Mouse (Mus musculus): ENCODE data around the gene Snapc4. TPM values are rescaled to one million over a fixed set of nuclear protein-coding genes. Genes with fewer than 3 reads are reported as not detected.
A peak's percentile ranks its signal among the peaks of the same experiment; 100 is the strongest.

Gene Snapc4
- polyA plus RNA-seq, 1 experiment = 11.7 TPM

- H3K36me3 ChIP-seq (ENCODE audit: control insufficient read depth, insufficient read depth) = peaks cover 12% of the 10 kb centered on the region
- TF ChIP-seq USF1 (IDR thresholded peaks at IDR 0.05; ENCODE audit: low read depth) (no peak), CTCF (IDR thresholded peaks at IDR 0.05; ENCODE audit: control insufficient read depth, insufficient read depth, insufficient read length) (no peak), MYOG (IDR thresholded peaks at IDR 0.05; ENCODE audit: control insufficient read depth, extremely low read depth, insufficient read length) (no peak), MAX (IDR thresholded peaks at IDR 0.05) (no peak), MYOD1 (IDR thresholded peaks at IDR 0.05; ENCODE audit: control insufficient read depth, insufficient read length, low read depth) (no peak), CEBPB (IDR thresholded peaks at IDR 0.05; ENCODE audit: low read depth) (no peak), FOSL1 (IDR thresholded peaks at IDR 0.05; ENCODE audit: insufficient read depth, low read length, poor library complexity, severe bottlenecking) (no peak)
Observed at GRCm38 (mm10) chr2:26342609-26343490, 37.6 kb downstream of the Snapc4 start.

DNA sequence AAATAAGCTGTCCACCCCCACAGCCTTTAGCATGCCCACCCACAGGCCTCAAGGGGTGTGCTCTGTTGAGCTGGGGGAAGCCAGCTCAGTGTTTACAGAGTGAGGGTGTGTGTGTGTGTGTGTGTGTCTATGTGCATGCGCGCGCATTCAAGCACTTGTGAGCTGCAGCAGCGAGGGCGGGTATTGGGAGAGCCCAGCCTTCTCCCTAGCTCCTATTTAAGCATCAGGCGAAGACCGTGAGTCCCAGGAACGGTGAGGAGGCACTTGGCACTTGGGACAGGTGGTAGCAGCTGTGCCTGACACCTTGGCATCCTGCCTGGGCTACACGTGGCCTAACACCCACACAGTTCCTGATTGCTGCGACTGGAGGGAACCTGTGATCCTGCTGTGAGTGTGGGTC, 38.4 kb downstream of the Snapc4 start:
- Histone ChIP-seq H3K79me2 (ENCODE audit: control insufficient read depth, insufficient read depth) (no peaks in the 10 kb centered on the region), H3K4me3 (ENCODE audit: insufficient read depth, poor library complexity, severe bottlenecking) (no peak overlapping the region), H3K36me3 (ENCODE audit: control insufficient read depth, insufficient read depth) (peaks cover 12% of the 10 kb centered on the region), H3ac (ENCODE audit: control insufficient read depth, insufficient read length, low read depth) (no peak overlapping the region), H3K79me3 (ENCODE audit: low read depth) (no peaks in the 10 kb centered on the region), H3K27me3 (ENCODE audit: control insufficient read depth, insufficient read depth, insufficient read length) (no peaks in the 10 kb centered on the region)
- TF ChIP-seq USF1 (IDR thresholded peaks at IDR 0.05; ENCODE audit: low read depth) (peak; percentile 4), MYOG (IDR thresholded peaks at IDR 0.05; ENCODE audit: control insufficient read depth, extremely low read depth, insufficient read length) (no peak), FOSL1 (IDR thresholded peaks at IDR 0.05; ENCODE audit: insufficient read depth, low read length, poor library complexity, severe bottlenecking) (no peak), MAX (IDR thresholded peaks at IDR 0.05) (no peak), CTCF (IDR thresholded peaks at IDR 0.05; ENCODE audit: control insufficient read depth, insufficient read depth, insufficient read length) (no peak), MYOD1 (IDR thresholded peaks at IDR 0.05; ENCODE audit: control insufficient read depth, insufficient read length, low read depth) (peak; percentile 66)

More at GRCm38 (mm10) chr2:26342609-26343490, 37.6 kb downstream of the Snapc4 start:
- no peak overlapping the region for H3ac ChIP-seq (ENCODE audit: control insufficient read depth, insufficient read length, low read depth)
- H3K79me2 ChIP-seq (ENCODE audit: control insufficient read depth, insufficient read depth) = no peaks in the 10 kb centered on the region
- no peaks in the 10 kb centered on the region for H3K79me3 ChIP-seq (ENCODE audit: low read depth)
- H3K4me3 ChIP-seq (ENCODE audit: insufficient read depth, poor library complexity, severe bottlenecking) = no peak overlapping the region
- no peaks in the 10 kb centered on the region for H3K27me3 ChIP-seq (ENCODE audit: control insufficient read depth, insufficient read depth, insufficient read length)

- peaks cover 12% of the 10 kb centered on the region for H3K36me3 ChIP-seq (ENCODE audit: control insufficient read depth, insufficient read depth)
- no peaks in the 10 kb centered on the region for H3K79me3 ChIP-seq (ENCODE audit: low read depth)
Observed at GRCm38 (mm10) chr2:26341510-26341981, 38.9 kb downstream of the Snapc4 start.

GRCm38 (mm10) chr2:26339204-26339551, 41.3 kb downstream of the Snapc4 start:
- Histone ChIP-seq H3K27me3 (ENCODE audit: control insufficient read depth, insufficient read depth, insufficient read length) (no peaks in the 10 kb centered on the region), H3K36me3 (ENCODE audit: control insufficient read depth, insufficient read depth) (peaks cover 3% of the 10 kb centered on the region), H3K79me3 (ENCODE audit: low read depth) (no peaks in the 10 kb centered on the region), H3K79me2 (ENCODE audit: control insufficient read depth, insufficient read depth) (no peaks in the 10 kb centered on the region), H3K4me3 (ENCODE audit: insufficient read depth, poor library complexity, severe bottlenecking) (no peak overlapping the region), H3ac (ENCODE audit: control insufficient read depth, insufficient read length, low read depth) (no peak overlapping the region)
- no peak for TF ChIP-seq MYOG (IDR thresholded peaks at IDR 0.05; ENCODE audit: control insufficient read depth, extremely low read depth, insufficient read length)
- no peak for TF ChIP-seq USF1 (IDR thresholded peaks at IDR 0.05; ENCODE audit: low read depth)
- no peak for TF ChIP-seq CTCF (IDR thresholded peaks at IDR 0.05; ENCODE audit: control insufficient read depth, insufficient read depth, insufficient read length)
- no peak for TF ChIP-seq MYOD1 (IDR thresholded peaks at IDR 0.05; ENCODE audit: control insufficient read depth, insufficient read length, low read depth)
- no peak for TF ChIP-seq CEBPB (IDR thresholded peaks at IDR 0.05; ENCODE audit: low read depth)
- no peak for TF ChIP-seq MAX (IDR thresholded peaks at IDR 0.05)

More at GRCm38 (mm10) chr2:26341510-26341981, 38.9 kb downstream of the Snapc4 start:
- no peaks in the 10 kb centered on the region for H3K27me3 ChIP-seq (ENCODE audit: control insufficient read depth, insufficient read depth, insufficient read length)
- H3ac ChIP-seq (ENCODE audit: control insufficient read depth, insufficient read length, low read depth) = no peak overlapping the region
- H3K4me3 ChIP-seq (ENCODE audit: insufficient read depth, poor library complexity, severe bottlenecking) = no peak overlapping the region
- no peaks in the 10 kb centered on the region for H3K79me2 ChIP-seq (ENCODE audit: control insufficient read depth, insufficient read depth)
- TF ChIP-seq MYOD1 (IDR thresholded peaks at IDR 0.05; ENCODE audit: control insufficient read depth, insufficient read length, low read depth) = no peak
- TF ChIP-seq MYOG (IDR thresholded peaks at IDR 0.05; ENCODE audit: control insufficient read depth, extremely low read depth, insufficient read length) = no peak
- TF ChIP-seq MAX (IDR thresholded peaks at IDR 0.05) = no peak
- TF ChIP-seq CTCF (IDR thresholded peaks at IDR 0.05; ENCODE audit: control insufficient read depth, insufficient read depth, insufficient read length) = no peak
- no peak for TF ChIP-seq CEBPB (IDR thresholded peaks at IDR 0.05; ENCODE audit: low read depth)

DNA sequence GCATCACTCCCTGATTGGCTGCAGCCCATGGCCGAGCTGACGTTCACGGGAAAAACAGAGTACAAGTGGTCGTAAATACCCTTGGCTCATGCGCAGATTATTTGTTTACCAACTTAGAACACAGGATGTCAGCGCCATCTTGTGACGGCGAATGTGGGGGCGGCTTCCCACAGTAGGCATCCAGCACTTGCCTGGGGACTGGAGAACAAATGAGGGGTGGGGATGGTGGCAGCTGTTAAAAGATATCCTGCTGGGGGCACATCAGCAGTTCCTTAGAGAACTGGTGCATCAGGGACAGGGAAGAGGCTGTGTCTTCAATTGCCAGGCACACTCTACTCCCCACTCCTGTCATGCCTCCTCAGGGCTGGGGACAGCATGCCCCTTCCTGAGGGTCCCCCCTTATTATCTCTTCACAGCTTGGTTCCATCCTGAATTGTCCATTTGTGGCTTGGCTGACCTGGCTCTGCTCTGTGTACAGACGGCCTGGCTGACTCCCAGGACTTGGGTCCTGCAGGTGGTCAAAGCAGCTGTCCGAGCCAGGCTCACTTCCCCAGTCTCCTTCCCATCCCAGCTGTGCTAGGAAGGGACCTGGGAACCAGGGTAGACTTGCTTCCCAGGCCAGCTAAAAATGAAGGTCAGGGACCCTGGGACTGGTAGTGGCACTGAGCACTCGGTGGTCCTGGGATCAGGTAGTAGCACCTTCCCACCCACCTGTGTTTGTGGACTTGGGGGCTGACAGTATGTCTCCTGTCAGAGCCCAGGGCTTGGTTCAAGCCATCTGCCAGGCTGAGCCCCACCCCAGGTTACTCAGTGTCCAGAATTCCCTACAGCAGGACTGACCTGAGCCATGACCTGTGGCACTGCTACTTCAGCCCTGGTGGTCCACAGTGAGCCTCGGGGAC, 41.9 kb downstream of the Snapc4 start:
- Histone ChIP-seq H3K36me3 (ENCODE audit: control insufficient read depth, insufficient read depth) (peaks cover 3% of the 10 kb centered on the region), H3K79me2 (ENCODE audit: control insufficient read depth, insufficient read depth) (no peaks in the 10 kb centered on the region), H3ac (ENCODE audit: control insufficient read depth, insufficient read length, low read depth) (no peak overlapping the region), H3K79me3 (ENCODE audit: low read depth) (no peaks in the 10 kb centered on the region), H3K4me3 (ENCODE audit: insufficient read depth, poor library complexity, severe bottlenecking) (no peak overlapping the region), H3K27me3 (ENCODE audit: control insufficient read depth, insufficient read depth, insufficient read length) (no peaks in the 10 kb centered on the region)
- no peak for TF ChIP-seq USF1 (IDR thresholded peaks at IDR 0.05; ENCODE audit: low read depth)

All from C2C12 (cell line).